Mouse (Mus musculus) bone marrow macrophage, adult 2 months (primary cell): ENCODE data around the gene Erc2. TPM values are rescaled to one million over a fixed set of nuclear protein-coding genes. Genes with fewer than 3 reads are reported as not detected.
"Not testable (repeated sequence)": the region's sequence is repeated elsewhere in the genome, so short reads cannot be mapped to it uniquely, and the experiment has no call there.

Experiments used
- H3K27ac ChIP-seq: 2 replicates; pipeline ENCODE4 v1.5.1; 2012; ENCODE audit warnings: low read depth, low read length; ENCODE audit not compliant: insufficient read depth
- H3K4me1 ChIP-seq: 2 replicates; pipeline ENCODE4 v1.6.1; 2012; ENCODE audit warnings: low read length; ENCODE audit not compliant: control insufficient read depth, insufficient read depth
- H3K4me3 ChIP-seq: 2 replicates; pipeline ENCODE4 v1.5.1; 2012; ENCODE audit warnings: mild to moderate bottlenecking, low read length, moderate library complexity; ENCODE audit not compliant: insufficient read depth
- CTCF ChIP-seq: IDR thresholded peaks from 2 replicates; pipeline ENCODE4 v1.5.1; 2012; ENCODE audit warnings: low read depth, mild to moderate bottlenecking, low read length, moderate library complexity
- POLR2A ChIP-seq: IDR thresholded peaks from 2 replicates; pipeline ENCODE4 v1.6.1; 2012; ENCODE audit warnings: mild to moderate bottlenecking, low read depth, low read length, borderline replicate concordance
- polyA plus RNA-seq: library from polyadenylated mRNA; stranded (reverse); fragments of >200 nt; gene quantifications from 2 replicates; pipeline ENCODE4 v1.2.4, GENCODE M21; 2012; ENCODE audit not compliant: missing spikeins, insufficient read depth, insufficient read length

The Erc2 gene
- polyA plus RNA-seq, 1 experiment, result not detected

- H3K4me3 ChIP-seq, result no peak overlapping the region
- H3K4me1 ChIP-seq, result no peaks in the 10 kb centered on the region
- H3K27ac ChIP-seq, result no peak overlapping the region
- no peak for TF ChIP-seq CTCF
Observed at GRCm38 (mm10) chr14:27851231-27851630, 229.0 kb downstream of the Erc2 start.

- no peak for TF ChIP-seq CTCF
- no peak for TF ChIP-seq POLR2A
- Histone ChIP-seq H3K4me1 (no peaks in the 10 kb centered on the region), H3K27ac (no peak overlapping the region), H3K4me3 (no peak overlapping the region)
Observed at GRCm38 (mm10) chr14:27852606-27853005, 230.4 kb downstream of the Erc2 start.

GRCm38 (mm10) chr14:27860371-27861046 lies 238.3 kb downstream of the Erc2 start:
- no peaks in the 10 kb centered on the region for H3K4me1 ChIP-seq
- no peak overlapping the region for H3K27ac ChIP-seq
- TF ChIP-seq CTCF (no peak), POLR2A (no peak)
- no peak overlapping the region for H3K4me3 ChIP-seq

- Histone ChIP-seq H3K4me1 (no peaks in the 10 kb centered on the region), H3K4me3 (no peak overlapping the region), H3K27ac (no peak overlapping the region)
- TF ChIP-seq POLR2A, result no peak
- no peak for TF ChIP-seq CTCF
Observed at GRCm38 (mm10) chr14:27862299-27862698, 240.1 kb downstream of the Erc2 start.

GRCm38 (mm10) chr14:27867386-27867785 lies 245.2 kb downstream of the Erc2 start:
- TF ChIP-seq POLR2A, result no peak
- no peak for TF ChIP-seq CTCF
- H3K4me1 ChIP-seq, result no peaks in the 10 kb centered on the region
- H3K4me3 ChIP-seq, result no peak overlapping the region
- no peak overlapping the region for H3K27ac ChIP-seq

GRCm38 (mm10) chr14:27873619-27874018 lies 251.4 kb downstream of the Erc2 start:
- H3K27ac ChIP-seq, result no peak overlapping the region
- TF ChIP-seq POLR2A (no peak), CTCF (no peak)
- H3K4me3 ChIP-seq, result no peak overlapping the region
- no peaks in the 10 kb centered on the region for H3K4me1 ChIP-seq

GRCm38 (mm10) chr14:27875991-27876411 lies 253.8 kb downstream of the Erc2 start:
- no peaks in the 10 kb centered on the region for H3K4me1 ChIP-seq
- no peak overlapping the region for H3K27ac ChIP-seq
- no peak overlapping the region for H3K4me3 ChIP-seq
- no peak for TF ChIP-seq POLR2A
- no peak for TF ChIP-seq CTCF

GRCm38 (mm10) chr14:27881972-27882371 lies 259.7 kb downstream of the Erc2 start:
- H3K27ac ChIP-seq, result no peak overlapping the region
- no peaks in the 10 kb centered on the region for H3K4me1 ChIP-seq
- no peak for TF ChIP-seq CTCF
- TF ChIP-seq POLR2A, result no peak
- no peak overlapping the region for H3K4me3 ChIP-seq

GRCm38 (mm10) chr14:27886337-27886736 lies 264.1 kb downstream of the Erc2 start:
- not testable (repeated sequence) for H3K4me1 ChIP-seq, H3K4me3 ChIP-seq, H3K27ac ChIP-seq

GRCm38 (mm10) chr14:27887488-27887887 lies 265.3 kb downstream of the Erc2 start:
- no peak overlapping the region for H3K4me3 ChIP-seq
- no peak overlapping the region for H3K27ac ChIP-seq
- H3K4me1 ChIP-seq, result no peaks in the 10 kb centered on the region
- no peak for TF ChIP-seq POLR2A
- TF ChIP-seq CTCF, result no peak

GRCm38 (mm10) chr14:27889650-27890049 lies 267.4 kb downstream of the Erc2 start:
- TF ChIP-seq POLR2A, result no peak
- TF ChIP-seq CTCF, result no peak
- Histone ChIP-seq H3K4me3 (no peak overlapping the region), H3K4me1 (no peaks in the 10 kb centered on the region), H3K27ac (no peak overlapping the region)
